Comparison of ENCODE assay signal across 9 mouse cellular contexts in the genomic region with DNA sequence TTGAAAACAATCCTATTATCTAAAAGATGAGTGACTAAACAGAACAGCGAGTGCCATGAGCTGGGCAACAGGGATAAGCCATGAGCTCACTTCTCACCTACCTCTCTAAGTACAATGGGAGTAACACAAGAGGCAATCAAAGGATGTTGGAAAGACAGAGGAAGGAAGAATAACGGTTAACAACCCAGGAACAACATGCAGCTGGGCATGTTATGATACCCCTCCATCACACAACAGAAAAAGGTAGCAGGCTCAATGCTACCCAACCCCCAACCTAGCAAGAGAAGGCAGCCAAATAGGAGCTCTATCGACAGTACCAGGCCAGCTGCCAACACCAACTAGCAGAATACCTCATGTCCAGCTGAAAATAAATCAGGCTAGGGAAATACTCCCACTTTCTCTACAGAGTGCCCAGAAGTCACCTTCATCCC.
DNase-seq lines count a peak whose midpoint lies in the region; ATAC-seq and TF ChIP-seq lines count a peak whose summit lies in the region.
"Had no signal": no experiment of that assay in that cellular context is flagged by ENCODE, and none has a peak within 500 bp of the region (broad histone marks: within the 10 kb centered on the region; RNA-seq: fewer than 3 reads in every experiment).

No protein-coding gene starts in this region.

- no peaks in the 10 kb centered on the region for H3K36me3 ChIP-seq in hindbrain, embryonic 14.5 days (replicated peaks; ENCODE audit: control insufficient read depth, insufficient read depth)
- H3K36me3 ChIP-seq in hindbrain, embryonic 11.5 days (ENCODE audit: control insufficient read depth, insufficient read depth, low read length): no peaks in the 10 kb centered on the region
- no peaks in the 10 kb centered on the region for H3K36me3 ChIP-seq in forebrain, embryonic 16.5 days (ENCODE audit: control insufficient read depth, insufficient read depth)
- no peaks in the 10 kb centered on the region for H3K36me3 ChIP-seq in intestine, embryonic 15.5 days
- H3K36me3 ChIP-seq: embryonic facial prominence, embryonic 13.5 days had no signal

- H3K27ac ChIP-seq in hindbrain, embryonic 14.5 days: 0 out of 2 replicates have a peak overlapping the region, but pooled peaks have one; percentile 5
- H3K27ac ChIP-seq in hindbrain, embryonic 11.5 days (ENCODE audit: low read depth, low read length): no peak overlapping the region
- H3K27ac ChIP-seq in layer of hippocampus, adult 2 months: peak overlapping the region; percentile 89
- no peak overlapping the region for H3K27ac ChIP-seq in forebrain, embryonic 16.5 days (ENCODE audit: low read length)
- H3K27ac ChIP-seq in intestine, embryonic 15.5 days: no peak overlapping the region
- H3K27ac ChIP-seq: embryonic facial prominence, embryonic 13.5 days had no signal

- H3K4me2 ChIP-seq in hindbrain, embryonic 14.5 days (replicated peaks): no peak overlapping the region
- H3K4me2 ChIP-seq in hindbrain, embryonic 11.5 days (replicated peaks; ENCODE audit: low read depth, low read length): no peak overlapping the region
- no peak overlapping the region for H3K4me2 ChIP-seq in forebrain, embryonic 16.5 days (ENCODE audit: low read length)
- H3K4me2 ChIP-seq in intestine, embryonic 15.5 days (replicated peaks): no peak overlapping the region
- H3K4me2 ChIP-seq: embryonic facial prominence, embryonic 13.5 days had no signal

- ATAC-seq in hindbrain, embryonic 14.5 days (ENCODE audit: low FRiP score): no peak
- no peak for ATAC-seq in hindbrain, embryonic 11.5 days (ENCODE audit: low FRiP score)
- no peak for ATAC-seq in forebrain, embryonic 16.5 days
- no peak for ATAC-seq in intestine, embryonic 15.5 days

- H3K27me3 ChIP-seq in hindbrain, embryonic 14.5 days (ENCODE audit: control insufficient read depth, insufficient read depth, low read length): no peaks in the 10 kb centered on the region
- no peaks in the 10 kb centered on the region for H3K27me3 ChIP-seq in hindbrain, embryonic 11.5 days (ENCODE audit: control insufficient read depth, insufficient read depth, low read length)
- H3K27me3 ChIP-seq in forebrain, embryonic 16.5 days (replicated peaks; ENCODE audit: control insufficient read depth, insufficient read depth, low read length): no peaks in the 10 kb centered on the region
- H3K27me3 ChIP-seq in intestine, embryonic 15.5 days (replicated peaks): no peaks in the 10 kb centered on the region
- H3K27me3 ChIP-seq: embryonic facial prominence, embryonic 13.5 days had no signal

- no peaks in the 10 kb centered on the region for H3K9me3 ChIP-seq in hindbrain, embryonic 14.5 days (ENCODE audit: control insufficient read depth, low read length)
- no peaks in the 10 kb centered on the region for H3K9me3 ChIP-seq in hindbrain, embryonic 11.5 days (ENCODE audit: control insufficient read depth, low read length)
- H3K9me3 ChIP-seq in forebrain, embryonic 16.5 days (ENCODE audit: control insufficient read depth, low read length): no peaks in the 10 kb centered on the region
- H3K9me3 ChIP-seq in intestine, embryonic 15.5 days: no peaks in the 10 kb centered on the region
- H3K9me3 ChIP-seq: embryonic facial prominence, embryonic 13.5 days had no signal

- WGBS in hindbrain, embryonic 14.5 days: 69% methylated on average over 3 of the region's 3 CpGs
- WGBS in hindbrain, embryonic 11.5 days: 70% methylated on average over 3 of the region's 3 CpGs
- 49% methylated on average over 3 of the region's 3 CpGs for WGBS in forebrain, embryonic 16.5 days
- 54% methylated on average over 3 of the region's 3 CpGs for WGBS in intestine, embryonic 15.5 days

- H3K4me3 ChIP-seq in hindbrain, embryonic 14.5 days (replicated peaks; ENCODE audit: low read length): no peak overlapping the region
- H3K4me3 ChIP-seq in hindbrain, embryonic 11.5 days (ENCODE audit: low read depth, low read length): no peak overlapping the region
- H3K4me3 ChIP-seq in layer of hippocampus, adult 2 months: no peak overlapping the region
- no peak overlapping the region for H3K4me3 ChIP-seq in forebrain, embryonic 16.5 days (replicated peaks; ENCODE audit: low read length)
- H3K4me3 ChIP-seq in intestine, embryonic 15.5 days (replicated peaks): no peak overlapping the region
- H3K4me3 ChIP-seq: embryonic facial prominence, embryonic 13.5 days had no signal

- intact Hi-C loops in gastrocnemius, postnatal 14 days (cut with DNase I; ENCODE audit: low total_unique reads): no loop called here

- no peak overlapping the region for H3K9ac ChIP-seq in hindbrain, embryonic 14.5 days
- no peak overlapping the region for H3K9ac ChIP-seq in hindbrain, embryonic 11.5 days (ENCODE audit: low read depth, low read length)
- no peak overlapping the region for H3K9ac ChIP-seq in forebrain, embryonic 16.5 days (replicated peaks; ENCODE audit: low read depth, low read length)
- no peak overlapping the region for H3K9ac ChIP-seq in intestine, embryonic 15.5 days
- H3K9ac ChIP-seq: embryonic facial prominence, embryonic 13.5 days had no signal

- H3K4me1 ChIP-seq in hindbrain, embryonic 14.5 days (replicated peaks; ENCODE audit: control insufficient read depth, insufficient read depth, low read length): no peaks in the 10 kb centered on the region
- H3K4me1 ChIP-seq in hindbrain, embryonic 11.5 days (replicated peaks; ENCODE audit: control insufficient read depth, insufficient read depth, low read length): no peaks in the 10 kb centered on the region
- peaks cover 4% of the 10 kb centered on the region; the same call in 1 of the 2 replicates for H3K4me1 ChIP-seq in forebrain, embryonic 16.5 days (replicated peaks; ENCODE audit: control insufficient read depth, insufficient read depth, low read length)
- no peaks in the 10 kb centered on the region for H3K4me1 ChIP-seq in intestine, embryonic 15.5 days (replicated peaks)
- H3K4me1 ChIP-seq: embryonic facial prominence, embryonic 13.5 days had no signal

- no peak for TF ChIP-seq CTCF in layer of hippocampus, adult 2 months (conservative IDR thresholded peaks at IDR 0.05)

- DNase-seq in hindbrain, embryonic 14.5 days (ENCODE audit: low spot score): no peak
- no peak for DNase-seq in hindbrain, embryonic 11.5 days (ENCODE audit: low spot score)
- DNase-seq in adrenal gland, adult 8-10 months: peak; percentile 46
- DNase-seq in gastrocnemius, postnatal 14 days: peak; percentile 49
- DNase-seq in layer of hippocampus, adult 2 months (ENCODE audit: low spot score in 2 of 2): peak in 1 of 2 experiments; percentile 24
- DNase-seq in testis, postnatal 14 days (ENCODE audit: low spot score): peak; percentile 33

Comparison
In these comparisons a context has a peak if more than half of its experiments do, and no peak if none do; other contexts are left out.
1. H3K27ac ChIP-seq: peak in hindbrain, embryonic 14.5 days (single experiment) and layer of hippocampus, adult 2 months (single experiment); none in hindbrain, embryonic 11.5 days (single experiment), forebrain, embryonic 16.5 days (single experiment) and intestine, embryonic 15.5 days (single experiment).
2. DNase-seq: peak in adrenal gland, adult 8-10 months (single experiment), gastrocnemius, postnatal 14 days (single experiment) and testis, postnatal 14 days (single experiment); none in hindbrain, embryonic 14.5 days (single experiment) and hindbrain, embryonic 11.5 days (single experiment).